Mouse (Mus musculus): ENCODE measurements around the gene Setd5.

Setd5 gene

DNA sequence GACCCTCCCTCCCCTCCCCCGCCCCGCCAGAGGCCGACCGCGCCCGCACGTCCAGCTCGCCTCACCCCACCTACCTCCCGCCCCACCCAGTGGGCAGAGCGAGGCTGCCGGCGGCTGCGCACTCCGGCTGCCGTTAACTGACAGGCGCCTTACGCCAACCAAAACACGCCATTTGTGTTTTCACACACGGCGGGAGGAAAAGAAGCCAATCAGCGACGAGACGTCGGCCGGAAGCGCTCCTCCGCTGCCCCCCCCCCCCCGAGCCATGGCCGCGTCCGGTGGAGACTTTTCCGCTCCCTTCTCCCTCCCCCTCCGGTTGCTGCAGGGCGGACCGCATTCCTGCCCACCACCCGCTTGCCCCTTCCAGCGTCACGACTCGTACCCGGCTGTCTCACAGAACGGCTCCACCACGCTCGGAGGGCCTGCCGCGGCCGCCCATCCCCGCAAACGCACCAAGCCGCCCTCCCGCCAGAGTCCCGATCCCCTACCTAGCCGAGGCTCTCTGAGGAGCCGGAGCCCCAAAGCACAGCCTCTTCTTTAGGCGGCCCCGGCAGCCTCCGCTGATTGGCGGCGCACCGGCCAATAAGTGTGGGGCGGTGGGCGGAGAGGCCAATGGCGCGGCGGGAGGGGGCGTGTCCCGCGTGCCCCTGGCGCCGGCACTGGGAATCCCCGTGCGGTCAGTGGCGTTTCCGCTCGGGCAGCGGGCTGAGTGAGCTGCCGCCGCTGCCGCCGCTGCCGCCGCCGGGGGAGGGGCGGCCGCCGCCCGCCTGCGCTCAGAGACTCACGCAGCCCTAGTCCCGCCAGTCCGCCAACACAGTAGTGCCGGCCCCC lies at the start of gene Setd5:
Gene Setd5, plus strand, starts transcription at position 680 of the 831 bp plus-strand sequence.
- DNase-seq, result peak; percentile 99

DNA sequence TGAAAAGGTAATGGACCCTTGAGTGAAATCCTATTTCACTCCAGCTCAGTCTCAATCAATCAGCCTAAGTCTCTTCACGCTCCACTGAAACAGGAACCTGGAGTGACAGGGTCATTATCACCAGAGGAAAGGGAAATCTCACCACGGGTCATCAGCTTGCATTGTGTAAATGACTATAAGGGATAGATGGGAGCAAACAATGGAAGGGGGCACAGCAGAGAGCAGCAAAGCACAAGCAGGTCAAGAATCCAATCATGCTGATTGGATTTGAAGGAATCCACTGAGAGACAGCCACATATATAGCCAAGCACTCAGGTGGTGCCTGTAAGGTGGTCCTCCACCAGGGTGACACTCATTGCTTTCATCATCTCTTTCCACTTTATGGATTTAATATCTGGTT lies 49.7 kb upstream of the Setd5 start:
- no peak for DNase-seq

DNA sequence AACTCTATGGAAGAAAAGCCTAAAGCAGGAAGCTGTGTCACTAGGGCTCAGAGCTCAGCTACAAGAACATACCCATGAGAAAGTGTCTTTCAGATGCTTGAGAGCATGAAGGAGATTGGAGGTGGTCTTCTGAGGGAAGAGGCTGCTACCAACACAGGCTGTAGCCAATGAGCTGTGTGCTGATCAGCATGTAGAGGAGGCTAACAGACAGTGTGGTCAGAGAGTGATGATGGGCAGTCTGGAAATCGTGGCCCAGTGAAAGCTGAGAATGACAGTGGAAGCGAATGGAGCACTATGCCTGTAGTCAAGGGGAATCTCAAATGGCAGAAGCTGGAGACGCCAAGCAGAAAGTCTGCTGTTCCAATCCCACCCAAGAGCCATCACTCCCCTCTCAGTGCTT lies 48.2 kb upstream of the Setd5 start:
- no peak for DNase-seq

DNA sequence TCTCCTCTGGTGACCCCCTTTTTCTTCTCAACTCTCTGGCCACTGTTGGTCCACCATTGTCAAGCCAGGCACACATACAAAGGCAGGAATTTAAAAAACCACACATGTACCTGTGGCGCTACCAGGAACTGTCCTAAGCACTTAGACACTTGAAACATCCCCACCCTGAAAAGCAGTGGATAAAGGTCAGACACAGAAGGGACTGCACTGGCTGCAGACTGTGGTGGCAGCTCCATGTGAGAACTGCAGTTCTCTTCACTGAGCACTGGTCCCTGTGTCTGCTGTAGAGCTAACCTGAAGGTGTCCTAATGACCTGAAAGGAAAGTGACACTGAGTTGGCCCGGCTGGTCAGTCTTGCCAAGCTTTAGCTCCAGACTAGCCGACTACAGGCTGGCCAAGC lies 46.6 kb upstream of the Setd5 start:
- no peak for DNase-seq

DNA sequence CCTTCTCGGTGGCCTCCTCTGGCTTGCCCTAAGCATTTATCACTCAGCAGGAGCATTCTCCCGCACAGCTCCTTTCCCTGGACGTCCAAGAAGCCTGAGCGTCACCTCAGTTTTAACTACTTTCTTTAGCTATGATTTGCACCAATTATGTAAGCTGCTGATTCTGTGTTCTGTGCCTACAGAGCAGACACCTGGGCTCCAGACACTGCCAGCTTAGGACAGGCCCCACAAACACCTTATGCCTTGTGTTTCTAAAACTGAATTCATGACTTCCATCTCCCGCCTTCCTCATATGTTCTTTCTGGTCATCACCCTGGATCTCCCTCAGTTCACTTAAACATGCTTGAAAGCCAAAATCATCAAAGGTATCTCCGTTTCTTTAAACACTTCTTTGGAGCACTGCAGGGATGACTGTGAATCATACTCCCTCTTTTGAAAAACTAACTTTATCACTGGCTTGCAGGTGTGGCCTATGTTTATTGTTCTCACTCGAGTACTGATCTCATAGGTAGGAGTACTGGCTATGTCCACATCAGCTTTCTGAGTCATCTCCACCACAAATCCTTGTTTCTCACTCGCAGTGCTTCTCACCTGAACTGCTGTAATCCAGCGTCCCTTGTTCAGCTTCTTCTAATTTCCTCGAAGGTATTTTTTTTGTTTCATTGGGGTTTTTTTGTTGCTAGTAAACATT lies 46.0 kb upstream of the Setd5 start:
- no peak for DNase-seq

DNA sequence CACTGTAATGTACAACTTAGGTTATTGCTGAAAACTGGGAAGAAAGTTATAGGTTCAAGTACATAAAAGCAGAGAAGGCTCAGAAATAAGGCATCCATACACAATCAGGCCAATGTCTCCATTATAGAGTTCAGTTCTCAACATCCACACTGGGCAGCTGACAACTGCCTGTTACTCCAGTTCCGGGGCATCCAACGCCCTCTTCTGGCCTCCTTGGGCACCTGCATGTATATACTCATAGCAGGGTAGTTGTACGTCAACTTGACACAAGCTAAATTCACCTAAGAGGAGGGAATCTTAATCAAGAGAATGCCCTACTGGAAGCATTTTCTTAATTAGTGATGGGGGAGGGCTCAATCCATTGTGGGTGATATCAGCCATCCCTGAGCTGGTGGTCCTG lies 45.0 kb upstream of the Setd5 start:
- DNase-seq, result no peak

DNA sequence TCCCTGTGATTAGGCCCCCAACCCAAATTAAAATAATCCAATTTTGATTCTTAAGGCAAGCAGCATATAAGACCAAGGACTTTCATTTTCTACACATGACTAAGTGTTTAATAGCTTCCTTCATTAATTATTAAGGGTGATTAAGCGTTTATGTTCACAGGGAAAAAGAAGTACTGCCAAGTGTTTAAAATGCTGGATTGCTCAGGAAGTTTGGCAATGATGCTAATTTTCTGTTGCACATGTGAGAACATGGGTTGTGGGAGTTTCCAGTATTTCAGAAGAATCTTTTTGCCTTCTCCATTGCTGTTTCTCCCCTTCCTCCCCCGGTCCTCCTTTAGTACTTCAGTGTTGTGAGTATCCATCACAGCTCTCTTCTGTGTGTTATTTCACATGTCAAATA lies 44.0 kb upstream of the Setd5 start:
- DNase-seq, result no peak

DNA sequence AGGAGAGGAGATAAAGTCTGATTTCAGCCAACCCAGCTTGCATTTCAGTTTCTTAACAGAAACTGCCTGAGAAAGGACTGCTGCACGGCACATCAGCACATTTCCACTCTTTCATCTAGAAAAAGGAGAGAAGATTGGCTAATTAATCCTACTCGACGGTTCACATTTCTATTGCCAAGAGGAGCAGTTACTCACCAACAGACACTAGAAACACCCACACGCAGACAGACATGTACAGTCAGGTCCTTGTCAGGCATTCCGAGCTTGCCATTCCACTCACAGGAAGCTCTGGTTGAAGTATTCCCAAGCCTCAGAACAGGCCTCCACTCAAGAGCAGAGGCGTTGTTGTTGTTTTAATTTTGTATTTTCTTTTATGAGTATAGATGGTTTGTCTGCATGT lies 42.7 kb upstream of the Setd5 start:
- DNase-seq, result no peak

DNA sequence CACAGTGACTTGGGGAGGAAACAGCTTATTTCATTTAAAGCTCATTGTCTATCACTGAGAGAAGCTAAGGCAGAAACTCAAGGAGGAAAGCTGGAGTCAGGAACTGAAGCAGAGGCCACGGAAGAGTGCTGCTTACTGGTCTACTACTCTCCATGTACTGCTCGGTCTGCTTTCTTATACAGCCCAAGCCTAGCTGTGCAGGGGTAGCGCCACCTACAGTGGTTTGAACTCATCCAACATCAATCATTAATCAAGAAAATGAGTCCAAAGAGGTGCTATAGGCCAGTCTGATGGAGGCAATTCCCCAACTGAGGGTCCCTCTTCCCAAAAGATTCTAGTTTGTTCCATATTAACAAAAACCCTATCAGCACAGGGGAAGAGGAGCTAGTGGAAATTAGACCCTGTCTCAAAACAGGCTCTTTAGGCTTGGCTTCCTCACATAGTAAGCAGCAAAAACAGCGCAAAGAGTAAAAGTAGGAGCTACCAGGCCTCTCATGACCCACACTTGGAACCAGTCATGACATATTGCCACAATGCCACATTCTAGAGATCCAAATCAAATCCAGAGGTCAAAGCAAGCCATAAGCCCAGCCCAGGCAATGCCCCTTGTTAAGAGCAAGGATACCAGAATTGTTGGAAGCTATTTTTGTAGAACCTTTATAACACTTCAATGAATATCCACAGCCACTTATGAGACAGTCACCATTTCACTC lies 40.5 kb upstream of the Setd5 start:
- DNase-seq, result no peak

DNA sequence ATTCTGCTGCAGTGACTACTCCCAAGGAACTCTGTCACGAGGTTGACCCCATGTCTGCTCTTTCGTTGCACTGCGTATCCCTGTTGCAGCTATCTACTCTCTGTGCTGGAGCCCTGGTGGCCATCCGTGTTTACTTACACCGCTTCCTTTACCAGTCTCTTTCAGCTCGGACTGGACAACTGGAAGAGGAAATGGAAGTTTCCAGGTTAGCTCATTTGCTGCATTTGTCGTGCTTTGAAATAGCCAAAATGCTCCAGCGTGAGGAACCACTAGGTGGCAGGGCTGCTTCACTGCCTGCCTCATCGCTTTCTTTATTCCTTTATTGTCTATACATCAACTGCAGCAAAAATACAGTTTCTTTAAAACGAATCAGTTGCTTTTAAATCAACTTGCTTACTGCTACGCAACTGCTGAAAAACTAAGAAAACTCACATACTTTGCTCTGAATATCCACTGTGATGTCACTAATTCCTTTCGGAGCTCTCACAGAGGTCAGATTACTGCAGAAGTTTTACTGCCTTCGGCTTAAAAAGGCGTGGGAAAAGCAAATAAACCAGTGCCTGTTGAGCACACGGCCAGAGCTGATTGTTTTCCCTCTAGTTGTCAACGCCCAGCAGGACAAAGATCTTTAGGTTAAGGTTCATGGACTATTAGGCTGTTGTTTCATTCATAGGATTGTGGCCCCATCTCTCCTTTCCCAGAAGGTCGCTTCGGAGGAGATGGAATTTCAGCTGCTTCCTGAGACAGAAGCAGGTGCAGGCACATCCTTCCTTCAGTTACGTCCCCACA lies 39.0 kb upstream of the Setd5 start:
- peak; percentile 82 for DNase-seq

DNA sequence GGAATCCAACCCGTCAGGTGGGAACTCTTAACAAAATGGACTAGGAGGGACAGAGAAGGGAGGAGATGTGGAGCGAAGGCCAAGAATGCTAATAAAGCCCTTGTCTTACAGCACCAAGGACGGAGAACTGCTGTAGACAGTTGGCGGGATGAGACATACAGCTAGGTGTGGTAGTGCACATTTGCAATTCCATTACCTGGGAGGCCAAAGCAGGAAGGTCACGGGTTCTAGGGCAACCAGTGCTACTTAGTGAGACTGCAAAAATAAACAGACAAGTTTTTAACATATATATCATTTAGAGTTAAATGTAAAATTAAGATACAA lies 38.5 kb upstream of the Setd5 start:
- no peak for DNase-seq

DNA sequence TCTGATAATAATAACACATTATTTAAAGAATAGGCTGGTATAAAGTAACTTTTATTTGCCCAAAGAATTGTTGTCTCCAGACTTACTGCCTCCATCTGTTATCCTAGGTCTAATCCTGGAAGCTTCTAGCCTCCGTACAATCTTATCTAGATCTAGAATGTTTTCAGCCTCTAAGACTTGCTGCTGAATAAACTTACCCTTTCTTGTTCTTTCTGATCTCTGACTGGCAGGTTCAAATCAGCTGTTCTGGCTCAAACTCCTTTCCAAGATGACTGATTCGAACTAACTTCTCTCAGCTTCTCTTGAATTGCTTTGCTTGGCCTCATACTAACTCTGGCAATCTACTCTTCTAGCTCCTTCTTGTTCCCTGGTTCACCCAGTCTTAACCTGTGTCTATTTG lies 36.8 kb upstream of the Setd5 start:
- no peak for DNase-seq

DNA sequence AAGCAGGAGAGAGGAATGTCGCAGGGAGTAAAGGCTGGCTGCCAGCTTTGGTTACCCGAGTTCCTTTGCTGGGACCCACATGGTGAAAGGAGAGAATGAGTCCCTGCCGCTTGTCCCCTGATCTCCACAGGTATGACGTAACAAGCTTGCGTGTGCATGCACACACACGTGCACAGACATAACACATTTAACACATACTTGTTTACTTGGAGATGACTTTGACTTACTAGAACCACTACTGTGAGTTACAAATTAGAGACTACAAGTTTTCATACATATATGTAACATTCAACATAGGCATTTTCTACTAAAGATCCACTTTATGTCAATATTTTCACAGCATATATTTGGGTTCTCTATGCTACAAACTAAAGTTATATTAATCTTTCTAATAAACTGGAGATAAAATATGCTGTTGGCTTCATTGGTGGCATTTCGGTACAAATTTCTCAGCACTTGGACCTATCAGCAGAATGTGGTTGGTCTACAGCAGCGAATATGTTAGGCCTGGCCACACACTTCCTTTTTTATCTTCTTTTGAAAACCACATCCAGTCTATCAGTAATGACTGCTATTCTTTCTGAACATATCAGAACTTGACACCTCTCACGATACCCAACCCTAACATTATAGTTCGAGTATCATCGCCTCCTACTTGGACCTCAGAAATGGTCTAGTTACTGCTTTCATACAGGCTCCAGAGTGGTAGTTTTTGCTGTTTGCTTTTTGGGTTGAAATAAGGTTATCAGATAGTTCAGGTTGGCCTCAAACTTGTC lies 35.8 kb upstream of the Setd5 start:
- no peak for DNase-seq

DNA sequence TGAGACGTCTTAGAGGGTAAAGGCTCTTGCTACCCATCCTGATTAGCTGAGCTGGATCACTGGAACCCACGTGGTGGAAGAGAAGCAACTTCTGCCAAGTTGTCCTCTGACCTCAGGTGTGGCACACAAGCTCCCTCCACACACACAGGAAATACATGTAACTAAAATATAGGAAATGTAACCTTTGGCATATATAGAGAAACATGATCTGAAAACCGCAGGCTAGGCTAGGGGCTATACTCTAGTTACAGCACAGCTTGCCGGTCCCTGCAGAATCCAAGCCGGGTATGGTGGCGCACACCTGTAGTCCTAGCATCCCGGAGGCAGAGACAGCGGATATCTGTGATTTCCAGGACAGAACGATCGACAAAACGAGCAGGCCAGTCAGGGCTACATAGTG lies 31.6 kb upstream of the Setd5 start:
- no peak for DNase-seq

DNA sequence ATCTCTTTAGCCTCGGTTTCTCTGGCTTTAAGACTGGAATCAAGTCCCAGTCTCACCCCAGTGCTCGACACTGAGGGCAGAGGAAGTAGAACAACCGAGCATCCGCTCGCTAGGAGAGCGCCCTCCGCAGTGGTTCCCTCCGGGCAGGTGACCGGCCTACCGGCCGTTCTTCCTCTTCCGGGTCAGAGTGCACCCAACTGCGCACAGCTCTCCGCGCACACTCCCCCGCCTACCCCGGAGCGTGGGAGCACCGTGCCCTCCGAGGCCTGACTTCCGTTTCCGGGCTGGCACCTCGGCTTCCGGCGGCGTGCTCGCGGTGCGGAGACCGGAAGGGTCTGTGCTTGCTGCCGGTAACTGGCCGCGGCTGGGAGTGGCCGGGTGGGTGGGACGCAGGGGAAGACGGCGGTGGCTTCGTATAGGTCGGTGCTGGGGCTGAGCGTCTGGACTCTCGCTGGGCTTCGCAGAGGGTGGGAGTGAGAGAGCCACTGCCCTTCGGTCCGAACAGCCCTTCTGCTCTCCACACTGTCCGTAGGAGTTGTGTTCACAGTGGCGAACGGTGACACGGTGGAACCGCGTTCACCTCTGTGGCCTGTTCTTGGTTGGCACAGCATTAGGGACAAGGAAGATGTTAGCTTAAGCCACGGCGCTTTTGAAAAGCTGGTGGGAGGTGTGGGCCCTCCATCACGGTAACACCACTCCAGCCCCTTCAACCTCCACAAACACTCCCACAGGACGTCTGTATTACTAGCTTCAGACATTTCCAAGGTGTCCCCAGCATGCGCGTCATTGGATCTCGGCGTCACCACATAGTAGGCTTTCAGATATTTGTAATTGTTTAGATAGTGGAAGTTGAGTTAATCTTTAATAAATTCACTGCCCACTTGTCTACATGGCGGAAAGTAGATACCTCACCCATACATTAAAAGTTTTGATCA lies 30.9 kb upstream of the Setd5 start, which contains the start of gene Thumpd3:
Gene Thumpd3, plus strand, starts transcription at position 185 of the 935 bp plus-strand sequence.
- DNase-seq, result peak; percentile 97

DNA sequence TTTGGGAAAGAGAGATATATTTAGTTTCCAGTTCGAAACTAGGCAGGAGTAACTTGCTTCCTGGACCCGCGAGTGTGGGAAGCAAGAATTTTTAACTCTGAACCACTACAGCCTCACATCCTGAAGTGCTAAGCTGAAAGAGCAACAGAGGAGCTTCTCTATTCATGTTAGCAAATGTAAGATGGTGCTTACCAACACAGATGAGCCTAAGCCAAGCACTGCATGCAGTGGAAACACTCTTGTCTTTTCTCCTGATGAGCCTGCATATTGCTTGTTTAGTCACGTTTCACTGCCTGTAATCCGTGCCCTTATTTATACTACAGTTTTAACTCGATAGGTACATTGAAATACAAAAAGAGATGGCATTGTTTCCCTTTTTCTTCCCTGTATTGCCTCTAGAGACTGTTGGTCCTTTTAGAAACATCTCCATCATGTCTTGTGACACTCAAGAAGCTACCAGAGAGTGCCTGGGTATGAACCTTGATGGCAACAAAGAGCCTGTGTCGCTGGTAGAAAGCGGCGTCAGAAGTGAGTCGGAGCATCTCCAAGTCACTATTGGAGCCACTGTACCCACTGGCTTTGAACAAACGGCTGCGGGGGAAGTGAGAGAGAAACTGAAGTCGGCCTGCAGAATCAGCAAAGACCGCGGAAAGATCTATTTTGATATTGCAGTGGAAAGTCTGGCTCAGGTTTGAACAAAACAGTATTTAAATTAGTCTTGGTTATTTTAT lies 30.0 kb upstream of the Setd5 start:
- DNase-seq, result peak; percentile 12

DNA sequence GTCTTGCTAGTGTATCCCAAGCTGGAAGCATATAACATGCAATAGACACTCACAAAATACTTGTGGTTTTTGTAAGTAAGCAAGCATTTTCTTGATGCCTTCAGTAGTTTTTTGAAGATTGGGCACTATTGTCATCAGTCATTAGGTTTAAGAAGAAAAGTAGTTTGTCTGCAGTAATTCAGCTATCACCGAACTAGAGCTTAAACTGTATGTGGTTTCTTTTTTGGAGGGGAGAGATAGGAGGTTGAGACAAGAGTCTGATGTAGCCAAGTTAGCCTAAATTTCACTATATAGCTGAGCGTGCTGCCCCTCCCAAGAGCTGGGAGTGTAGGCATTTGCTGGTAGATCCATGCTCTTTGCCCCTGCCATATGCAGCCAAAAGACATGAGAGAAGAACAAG lies 28.8 kb upstream of the Setd5 start:
- no peak for DNase-seq

DNA sequence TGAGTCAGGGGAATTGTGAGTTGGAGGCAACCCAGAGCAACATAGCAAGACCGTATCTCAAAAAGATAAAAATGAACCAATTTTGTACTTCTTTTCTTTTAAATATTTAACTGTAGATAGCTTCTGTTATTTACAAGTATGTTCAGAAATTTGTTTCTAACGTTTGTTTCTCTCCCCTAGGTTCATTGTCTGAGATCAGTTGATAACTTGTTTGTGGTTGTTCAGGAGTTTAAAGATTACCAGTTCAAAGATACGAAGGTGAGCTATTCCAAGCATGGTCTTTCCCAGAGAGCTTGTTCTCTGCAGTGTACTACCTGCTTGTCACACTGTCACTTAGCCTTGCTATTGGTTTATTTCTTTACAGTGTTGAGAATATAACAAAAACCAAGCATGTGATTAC lies 28.0 kb upstream of the Setd5 start:
- no peak for DNase-seq

DNA sequence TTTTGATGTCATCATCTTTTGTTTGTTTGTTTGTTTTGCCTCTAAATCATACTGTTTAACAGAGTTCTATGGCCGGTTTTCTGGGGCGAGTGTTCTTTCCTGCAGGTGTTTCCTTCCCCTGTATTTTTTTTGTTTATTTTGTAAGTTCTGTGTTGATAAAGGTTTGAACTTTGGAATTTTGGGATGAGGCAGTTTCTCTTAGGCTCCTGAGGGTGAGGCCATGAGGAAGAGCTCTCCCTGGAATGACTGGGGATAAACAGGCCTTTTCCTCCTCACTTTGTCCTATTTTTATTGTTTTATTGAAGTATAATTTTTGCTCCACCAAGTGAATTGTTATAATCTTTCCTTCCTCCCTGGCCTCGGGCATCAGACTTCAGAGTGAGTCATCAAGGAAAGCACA lies 24.2 kb upstream of the Setd5 start:
- DNase-seq, result no peak

DNA sequence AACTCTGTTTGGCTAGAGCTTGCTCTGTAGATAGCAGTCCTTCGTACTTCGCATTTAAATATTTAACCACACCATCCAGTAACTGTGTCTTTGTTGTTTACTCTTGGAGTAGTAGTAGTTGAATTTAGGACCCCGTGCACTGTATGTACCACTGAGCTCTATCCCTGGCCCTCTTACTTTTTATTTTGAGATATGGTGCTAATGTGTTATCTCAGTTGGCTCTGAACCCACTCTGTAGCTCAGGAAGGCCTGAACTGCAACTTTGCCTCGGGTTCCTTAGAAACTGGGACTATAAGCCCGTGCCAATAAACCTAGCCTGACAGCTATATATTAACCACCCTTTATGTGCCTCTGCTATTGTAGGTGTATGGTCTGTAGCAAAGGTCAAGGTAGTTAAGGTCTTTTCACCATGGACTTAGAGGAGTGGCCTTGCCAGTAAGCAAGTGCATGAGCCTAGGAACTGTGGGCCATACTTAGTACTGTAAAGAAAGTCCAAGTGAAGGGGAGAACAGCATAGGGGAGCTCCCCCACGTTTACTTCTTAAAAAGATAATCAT lies 22.5 kb upstream of the Setd5 start:
- DNase-seq, result no peak
